Mouse (Mus musculus) thymus, adult 2 months (tissue): Measurements from ENCODE around the gene Mfap2.

Experiments
- CTCF ChIP-seq: fragments of 200-500 bp; IDR thresholded peaks from 2 replicates; pipeline ENCODE4 v1.5.1; 2012; ENCODE audit warnings: mild to moderate bottlenecking, control low read depth, low read length, moderate library complexity, borderline replicate concordance; ENCODE audit not compliant: control insufficient read depth, poor library complexity, insufficient read depth; ENCODE audit errors: extremely low read depth
- POLR2A ChIP-seq: fragments of 200-500 bp; IDR thresholded peaks from 2 replicates; pipeline ENCODE4 v1.6.1; 2012; ENCODE audit warnings: mild to moderate bottlenecking, low read length, control low read depth, moderate library complexity; ENCODE audit not compliant: control insufficient read depth, poor library complexity, insufficient read depth; ENCODE audit errors: extremely low read depth

GRCm38 (mm10) chr4:140974408-140974807 lies 35.8 kb upstream of the Mfap2 start:
- no peak for TF ChIP-seq CTCF
- no peak for TF ChIP-seq POLR2A
